Mouse (Mus musculus): ENCODE data around the gene Cyp46a1. TPM values are rescaled to one million over a fixed set of nuclear protein-coding genes. Genes with fewer than 3 reads are reported as not detected.

Gene Cyp46a1
- polyA plus RNA-seq, 1 experiment from 2014 or later = 4.6 TPM

- no peak for ATAC-seq
- no peaks in the 10 kb centered on the region for H3K9me3 ChIP-seq (ENCODE audit: control insufficient read depth, low read length)
- H3K4me2 ChIP-seq (ENCODE audit: low read depth, low read length) = no peak overlapping the region
- H3K27ac ChIP-seq (ENCODE audit: low read length) = no peak overlapping the region
- peaks cover 5% of the 10 kb centered on the region; the same call in 1 of the 2 replicates for H3K4me1 ChIP-seq (ENCODE audit: control insufficient read depth, insufficient read depth, low read length)
- WGBS = 76% methylated on average over 3 of the region's 3 CpGs
- H3K36me3 ChIP-seq (ENCODE audit: control insufficient read depth, insufficient read depth, low read length) = no peaks in the 10 kb centered on the region
- H3K9ac ChIP-seq (ENCODE audit: low read depth, low read length) = no peak overlapping the region
- H3K4me3 ChIP-seq (ENCODE audit: low read length) = no peak overlapping the region
- no peaks in the 10 kb centered on the region for H3K27me3 ChIP-seq (replicated peaks; ENCODE audit: control insufficient read depth, insufficient read depth, low read length)
These were observed 39.6 kb upstream of the Cyp46a1 start for GRCm38 (mm10) chr12:108294620-108295019.

GRCm38 (mm10) chr12:108297033-108297432 lies 37.1 kb upstream of the Cyp46a1 start:
- H3K4me1 ChIP-seq (ENCODE audit: control insufficient read depth, insufficient read depth, low read length) = peaks cover 5% of the 10 kb centered on the region; the same call in 1 of the 2 replicates
- H3K9me3 ChIP-seq (ENCODE audit: control insufficient read depth, low read length) = no peaks in the 10 kb centered on the region
- H3K9ac ChIP-seq (ENCODE audit: low read depth, low read length) = no peak overlapping the region
- no peak overlapping the region for H3K4me3 ChIP-seq (ENCODE audit: low read length)
- no peaks in the 10 kb centered on the region for H3K27me3 ChIP-seq (replicated peaks; ENCODE audit: control insufficient read depth, insufficient read depth, low read length)
- 82% methylated on average over 6 of the region's 6 CpGs for WGBS
- H3K27ac ChIP-seq (ENCODE audit: low read length) = no peak overlapping the region
- H3K4me2 ChIP-seq (ENCODE audit: low read depth, low read length) = no peak overlapping the region
- no peaks in the 10 kb centered on the region for H3K36me3 ChIP-seq (ENCODE audit: control insufficient read depth, insufficient read depth, low read length)
- no peak for ATAC-seq

GRCm38 (mm10) chr12:108301006-108301405 lies 33.2 kb upstream of the Cyp46a1 start:
- H3K27ac ChIP-seq (ENCODE audit: low read length) = no peak overlapping the region
- no peak overlapping the region for H3K9ac ChIP-seq (ENCODE audit: low read depth, low read length)
- no peaks in the 10 kb centered on the region; the same call in 1 of the 2 replicates for H3K27me3 ChIP-seq (replicated peaks; ENCODE audit: control insufficient read depth, insufficient read depth, low read length)
- no peaks in the 10 kb centered on the region for H3K9me3 ChIP-seq (ENCODE audit: control insufficient read depth, low read length)
- H3K4me3 ChIP-seq (ENCODE audit: low read length) = no peak overlapping the region
- peaks cover 5% of the 10 kb centered on the region; the same call in 1 of the 2 replicates for H3K4me1 ChIP-seq (ENCODE audit: control insufficient read depth, insufficient read depth, low read length)
- no peak for ATAC-seq
- no peaks in the 10 kb centered on the region for H3K36me3 ChIP-seq (ENCODE audit: control insufficient read depth, insufficient read depth, low read length)
- H3K4me2 ChIP-seq (ENCODE audit: low read depth, low read length) = no peak overlapping the region
- 58% methylated on average over 6 of the region's 6 CpGs for WGBS

- Histone ChIP-seq H3K27me3 (replicated peaks; ENCODE audit: control insufficient read depth, insufficient read depth, low read length) (no peaks in the 10 kb centered on the region; the same call in 1 of the 2 replicates), H3K4me2 (ENCODE audit: low read depth, low read length) (no peak overlapping the region), H3K9me3 (ENCODE audit: control insufficient read depth, low read length) (no peaks in the 10 kb centered on the region), H3K4me1 (ENCODE audit: control insufficient read depth, insufficient read depth, low read length) (peaks cover 5% of the 10 kb centered on the region; the same call in 1 of the 2 replicates), H3K27ac (ENCODE audit: low read length) (peak overlapping the region; percentile 49; the same call in 1 of the 2 replicates), H3K9ac (ENCODE audit: low read depth, low read length) (no peak overlapping the region), H3K36me3 (ENCODE audit: control insufficient read depth, insufficient read depth, low read length) (no peaks in the 10 kb centered on the region), H3K4me3 (ENCODE audit: low read length) (no peak overlapping the region)
- WGBS = 43% methylated on average over 6 of the region's 6 CpGs
- ATAC-seq = no peak
These were observed 30.3 kb upstream of the Cyp46a1 start for GRCm38 (mm10) chr12:108303778-108304365.

GRCm38 (mm10) chr12:108305172-108305571 lies 29.0 kb upstream of the Cyp46a1 start:
- Histone ChIP-seq H3K4me3 (ENCODE audit: low read length) (no peak overlapping the region), H3K4me2 (ENCODE audit: low read depth, low read length) (no peak overlapping the region), H3K9me3 (ENCODE audit: control insufficient read depth, low read length) (no peaks in the 10 kb centered on the region), H3K27ac (ENCODE audit: low read length) (no peak overlapping the region), H3K36me3 (ENCODE audit: control insufficient read depth, insufficient read depth, low read length) (no peaks in the 10 kb centered on the region), H3K27me3 (replicated peaks; ENCODE audit: control insufficient read depth, insufficient read depth, low read length) (no peaks in the 10 kb centered on the region; the same call in 1 of the 2 replicates), H3K9ac (ENCODE audit: low read depth, low read length) (no peak overlapping the region), H3K4me1 (ENCODE audit: control insufficient read depth, insufficient read depth, low read length) (peaks cover 5% of the 10 kb centered on the region; the same call in 1 of the 2 replicates)
- WGBS = 71% methylated on average over 8 of the region's 8 CpGs
- ATAC-seq = no peak

GRCm38 (mm10) chr12:108305812-108306794 lies 28.1 kb upstream of the Cyp46a1 start, which contains the start of gene Hhipl1:
Hhipl1 (plus strand) TSS chr12:108306270.
- Histone ChIP-seq H3K9ac (ENCODE audit: low read depth, low read length) (peak within 1 kb of the TSS; percentile 84), H3K9me3 (ENCODE audit: control insufficient read depth, low read length) (no peaks in the 10 kb centered on the region), H3K27me3 (replicated peaks; ENCODE audit: control insufficient read depth, insufficient read depth, low read length) (no peaks in the 10 kb centered on the region; the same call in 1 of the 2 replicates), H3K4me1 (ENCODE audit: control insufficient read depth, insufficient read depth, low read length) (peaks cover 5% of the 10 kb centered on the region; the same call in 1 of the 2 replicates), H3K36me3 (ENCODE audit: control insufficient read depth, insufficient read depth, low read length) (no peaks in the 10 kb centered on the region), H3K4me2 (ENCODE audit: low read depth, low read length) (peak within 1 kb of the TSS; percentile 98), H3K27ac (ENCODE audit: low read length) (no peak within 1 kb of the TSS), H3K4me3 (ENCODE audit: low read length) (peak within 1 kb of the TSS; percentile 65)
- WGBS = 3% methylated on average over 67 of the region's 67 CpGs
- ATAC-seq = peak; percentile 69

- H3K9ac ChIP-seq (ENCODE audit: low read depth, low read length) = no peak overlapping the region
- no peaks in the 10 kb centered on the region for H3K36me3 ChIP-seq (ENCODE audit: control insufficient read depth, insufficient read depth, low read length)
- no peak overlapping the region for H3K4me3 ChIP-seq (ENCODE audit: low read length)
- no peak overlapping the region for H3K4me2 ChIP-seq (ENCODE audit: low read depth, low read length)
- H3K27ac ChIP-seq (ENCODE audit: low read length) = no peak overlapping the region
- H3K9me3 ChIP-seq (ENCODE audit: control insufficient read depth, low read length) = no peaks in the 10 kb centered on the region
- no peak for ATAC-seq
- H3K27me3 ChIP-seq (replicated peaks; ENCODE audit: control insufficient read depth, insufficient read depth, low read length) = no peaks in the 10 kb centered on the region; the same call in 1 of the 2 replicates
- peaks cover 5% of the 10 kb centered on the region; the same call in 1 of the 2 replicates for H3K4me1 ChIP-seq (ENCODE audit: control insufficient read depth, insufficient read depth, low read length)
- 26% methylated on average over 14 of the region's 14 CpGs for WGBS
These were observed 26.6 kb upstream of the Cyp46a1 start for GRCm38 (mm10) chr12:108307553-108307952.

GRCm38 (mm10) chr12:108308363-108308856 lies 25.8 kb upstream of the Cyp46a1 start:
- H3K4me2 ChIP-seq (ENCODE audit: low read depth, low read length) = no peak overlapping the region
- no peaks in the 10 kb centered on the region for H3K36me3 ChIP-seq (ENCODE audit: control insufficient read depth, insufficient read depth, low read length)
- 83% methylated on average over 16 of the region's 16 CpGs for WGBS
- H3K9ac ChIP-seq (ENCODE audit: low read depth, low read length) = no peak overlapping the region
- no peak overlapping the region for H3K27ac ChIP-seq (ENCODE audit: low read length)
- no peaks in the 10 kb centered on the region; the same call in 1 of the 2 replicates for H3K27me3 ChIP-seq (replicated peaks; ENCODE audit: control insufficient read depth, insufficient read depth, low read length)
- peaks cover 5% of the 10 kb centered on the region; the same call in 1 of the 2 replicates for H3K4me1 ChIP-seq (ENCODE audit: control insufficient read depth, insufficient read depth, low read length)
- H3K4me3 ChIP-seq (ENCODE audit: low read length) = no peak overlapping the region
- no peaks in the 10 kb centered on the region for H3K9me3 ChIP-seq (ENCODE audit: control insufficient read depth, low read length)
- no peak for ATAC-seq
